Mouse (Mus musculus): ENCODE measurements around the gene Myh11. TPM values are rescaled to one million over a fixed set of nuclear protein-coding genes. Genes with fewer than 3 reads are reported as not detected.

The Myh11 gene
- polyA plus RNA-seq, 1 experiment from 2014 or later, result 0.08 TPM

DNA sequence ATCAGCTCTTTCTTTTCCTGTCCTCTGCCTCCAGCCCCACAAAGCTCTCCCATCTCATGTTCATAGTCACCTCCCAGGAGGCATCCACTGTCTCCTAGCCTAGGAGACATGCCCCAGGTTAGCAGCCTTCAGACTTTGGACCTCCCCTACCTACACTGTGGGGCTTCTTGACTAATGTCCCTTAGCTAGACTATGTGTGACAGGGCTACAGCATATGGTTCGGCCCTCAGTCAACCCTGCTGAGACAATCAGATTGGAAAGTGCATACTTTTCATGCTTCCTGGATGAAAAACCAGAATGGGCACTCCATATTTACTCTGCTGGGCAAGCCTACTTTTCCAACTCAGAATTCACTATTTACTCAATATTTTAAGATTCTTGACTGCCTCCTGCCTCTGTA is 28.8 kb downstream of the Myh11 start:
- ATAC-seq (ENCODE audit: insufficient number of reproducible peaks, low FRiP score, low TSS enrichment, low read depth), result no peak
- 88% methylated on average over 1 of the region's 1 CpGs for WGBS

DNA sequence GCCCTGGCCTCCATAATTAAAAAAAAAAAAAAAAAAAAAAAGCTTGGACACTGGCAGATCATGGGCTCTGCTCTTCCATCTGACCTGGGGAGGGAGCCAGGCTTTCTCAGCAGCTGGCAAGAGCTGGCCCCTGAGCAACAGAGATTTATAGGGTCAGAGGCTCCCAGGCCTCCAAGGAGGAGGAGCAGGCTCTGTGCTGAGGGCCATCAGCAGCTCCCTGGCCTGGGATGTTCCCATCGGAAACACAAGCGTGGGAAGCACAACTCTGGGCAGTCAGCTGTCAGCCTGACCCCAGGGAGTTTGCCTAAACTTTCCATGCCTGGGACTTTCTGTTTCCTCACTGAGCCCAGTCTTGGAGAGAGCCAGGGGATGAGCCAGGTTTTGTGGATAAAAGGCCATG is 32.3 kb downstream of the Myh11 start:
- H3K4me3 ChIP-seq (ENCODE audit: low read depth, low read length), result no peak overlapping the region
- H3K9me3 ChIP-seq (ENCODE audit: control insufficient read depth, low read length), result no peaks in the 10 kb centered on the region
- no peak overlapping the region for H3K27ac ChIP-seq (replicated peaks; ENCODE audit: low read depth, low read length)
- H3K27me3 ChIP-seq (ENCODE audit: control insufficient read depth, insufficient read depth, low read length), result no peaks in the 10 kb centered on the region
- H3K4me2 ChIP-seq (ENCODE audit: low read depth, severe bottlenecking), result no peak overlapping the region
- WGBS, result 13% methylated on average over 2 of the region's 2 CpGs
- ATAC-seq (ENCODE audit: insufficient number of reproducible peaks, low FRiP score, low TSS enrichment, low read depth) (no peak), DNase-seq (ENCODE audit: low spot score) (no peak)
- H3K4me1 ChIP-seq (ENCODE audit: control insufficient read depth, insufficient read depth, low read length), result no peaks in the 10 kb centered on the region
- no peaks in the 10 kb centered on the region for H3K36me3 ChIP-seq (ENCODE audit: control insufficient read depth, insufficient read depth, low read length)
- no peak overlapping the region for H3K9ac ChIP-seq (ENCODE audit: low read length)

More for the DNA sequence above, 28.8 kb downstream of the Myh11 start:
- H3K4me3 ChIP-seq (ENCODE audit: low read depth, low read length), result no peak overlapping the region
- H3K9ac ChIP-seq (ENCODE audit: low read length), result no peak overlapping the region
- DNase-seq (ENCODE audit: low spot score), result no peak
- H3K4me2 ChIP-seq (ENCODE audit: low read depth, severe bottlenecking), result no peak overlapping the region
- no peaks in the 10 kb centered on the region for H3K4me1 ChIP-seq (ENCODE audit: control insufficient read depth, insufficient read depth, low read length)
- H3K9me3 ChIP-seq (ENCODE audit: control insufficient read depth, low read length), result no peaks in the 10 kb centered on the region
- no peaks in the 10 kb centered on the region for H3K36me3 ChIP-seq (ENCODE audit: control insufficient read depth, insufficient read depth, low read length)
- H3K27ac ChIP-seq (replicated peaks; ENCODE audit: low read depth, low read length), result no peak overlapping the region
- H3K27me3 ChIP-seq (ENCODE audit: control insufficient read depth, insufficient read depth, low read length), result no peaks in the 10 kb centered on the region

DNA sequence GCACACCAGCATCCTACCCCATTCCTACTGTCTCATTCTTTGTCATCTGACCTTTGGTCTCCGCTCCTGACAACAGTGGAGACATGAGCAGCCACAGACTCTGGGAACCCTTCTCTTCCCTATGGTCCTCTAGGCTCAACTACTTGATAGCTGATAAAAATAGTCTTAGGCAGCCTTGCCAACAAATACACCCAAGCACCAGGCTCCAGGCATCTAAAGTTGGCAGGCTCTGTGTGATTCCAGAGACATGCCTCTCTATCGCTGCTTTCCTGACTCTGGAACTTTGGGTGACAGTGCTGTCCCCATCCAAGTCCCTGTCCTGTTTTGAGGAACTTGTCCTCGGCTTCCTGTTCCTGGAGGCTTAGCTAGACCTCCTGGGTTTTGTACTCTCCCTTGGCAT is 37.6 kb downstream of the Myh11 start:
- WGBS, result 93% methylated on average over 3 of the region's 3 CpGs
- H3K4me2 ChIP-seq (ENCODE audit: low read depth, severe bottlenecking), result no peak overlapping the region
- no peak overlapping the region for H3K4me3 ChIP-seq (ENCODE audit: low read depth, low read length)

DNA sequence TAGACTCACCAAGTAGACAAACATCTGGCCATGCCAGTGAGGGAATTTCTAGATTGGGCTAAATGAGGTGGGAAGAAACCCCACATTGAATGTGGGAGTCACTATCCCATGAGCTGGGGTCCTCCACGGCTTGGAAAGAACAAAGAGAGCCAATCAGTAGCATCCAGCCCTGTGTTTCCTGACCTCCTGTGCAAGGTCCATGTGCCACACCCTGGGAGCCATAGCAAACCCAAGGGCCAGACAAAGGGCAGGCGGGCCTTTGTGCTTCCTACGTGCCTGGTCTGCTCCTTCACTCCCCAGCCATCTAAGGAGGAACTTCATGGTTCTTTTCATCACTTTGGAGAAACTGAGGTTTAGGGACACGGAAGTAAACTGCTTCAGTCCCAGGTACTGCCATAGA is 38.3 kb downstream of the Myh11 start:
- Histone ChIP-seq H3K9ac (ENCODE audit: low read length) (no peak overlapping the region), H3K4me1 (ENCODE audit: control insufficient read depth, insufficient read depth, low read length) (no peaks in the 10 kb centered on the region), H3K36me3 (ENCODE audit: control insufficient read depth, insufficient read depth, low read length) (no peaks in the 10 kb centered on the region), H3K27me3 (ENCODE audit: control insufficient read depth, insufficient read depth, low read length) (no peaks in the 10 kb centered on the region), H3K27ac (replicated peaks; ENCODE audit: low read depth, low read length) (no peak overlapping the region), H3K9me3 (ENCODE audit: control insufficient read depth, low read length) (no peaks in the 10 kb centered on the region), H3K4me2 (ENCODE audit: low read depth, severe bottlenecking) (no peak overlapping the region), H3K4me3 (ENCODE audit: low read depth, low read length) (no peak overlapping the region)
- DNase-seq (ENCODE audit: low spot score) (no peak), ATAC-seq (ENCODE audit: insufficient number of reproducible peaks, low FRiP score, low TSS enrichment, low read depth) (no peak)
- WGBS, result 89% methylated on average over 4 of the region's 4 CpGs

More for the DNA sequence above, 37.6 kb downstream of the Myh11 start:
- Histone ChIP-seq H3K4me1 (ENCODE audit: control insufficient read depth, insufficient read depth, low read length) (no peaks in the 10 kb centered on the region), H3K27ac (replicated peaks; ENCODE audit: low read depth, low read length) (no peak overlapping the region), H3K27me3 (ENCODE audit: control insufficient read depth, insufficient read depth, low read length) (no peaks in the 10 kb centered on the region), H3K9ac (ENCODE audit: low read length) (no peak overlapping the region), H3K9me3 (ENCODE audit: control insufficient read depth, low read length) (no peaks in the 10 kb centered on the region), H3K36me3 (ENCODE audit: control insufficient read depth, insufficient read depth, low read length) (no peaks in the 10 kb centered on the region)
- ATAC-seq (ENCODE audit: insufficient number of reproducible peaks, low FRiP score, low TSS enrichment, low read depth), result no peak
- no peak for DNase-seq (ENCODE audit: low spot score)

DNA sequence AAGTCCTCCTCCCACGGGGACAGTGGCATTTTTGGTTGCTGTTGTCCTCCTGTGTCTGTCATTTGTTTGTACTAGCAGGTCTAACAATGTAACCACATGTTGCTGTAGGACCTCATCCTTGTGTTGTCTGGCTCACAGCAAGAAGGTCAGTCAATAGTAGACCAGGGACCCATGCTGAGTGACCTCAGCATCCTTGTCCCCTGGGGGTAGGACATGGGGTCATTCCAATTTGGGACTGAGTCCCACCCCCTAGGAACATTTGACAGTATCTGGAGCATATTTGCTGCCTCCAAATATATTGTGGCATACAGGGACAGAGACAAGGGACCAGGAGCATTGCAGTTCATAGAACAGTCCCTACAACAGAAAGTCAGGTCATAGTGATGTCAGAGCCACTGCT is 41.3 kb downstream of the Myh11 start:
- Histone ChIP-seq H3K27me3 (ENCODE audit: control insufficient read depth, insufficient read depth, low read length) (no peaks in the 10 kb centered on the region), H3K9ac (ENCODE audit: low read length) (no peak overlapping the region), H3K4me3 (ENCODE audit: low read depth, low read length) (no peak overlapping the region), H3K9me3 (ENCODE audit: control insufficient read depth, low read length) (no peaks in the 10 kb centered on the region), H3K4me1 (ENCODE audit: control insufficient read depth, insufficient read depth, low read length) (no peaks in the 10 kb centered on the region), H3K4me2 (ENCODE audit: low read depth, severe bottlenecking) (no peak overlapping the region), H3K36me3 (ENCODE audit: control insufficient read depth, insufficient read depth, low read length) (no peaks in the 10 kb centered on the region), H3K27ac (replicated peaks; ENCODE audit: low read depth, low read length) (no peak overlapping the region)
- DNase-seq (ENCODE audit: low spot score), result no peak
- 71% methylated on average over 1 of the region's 1 CpGs for WGBS
- ATAC-seq (ENCODE audit: insufficient number of reproducible peaks, low FRiP score, low TSS enrichment, low read depth), result no peak

DNA sequence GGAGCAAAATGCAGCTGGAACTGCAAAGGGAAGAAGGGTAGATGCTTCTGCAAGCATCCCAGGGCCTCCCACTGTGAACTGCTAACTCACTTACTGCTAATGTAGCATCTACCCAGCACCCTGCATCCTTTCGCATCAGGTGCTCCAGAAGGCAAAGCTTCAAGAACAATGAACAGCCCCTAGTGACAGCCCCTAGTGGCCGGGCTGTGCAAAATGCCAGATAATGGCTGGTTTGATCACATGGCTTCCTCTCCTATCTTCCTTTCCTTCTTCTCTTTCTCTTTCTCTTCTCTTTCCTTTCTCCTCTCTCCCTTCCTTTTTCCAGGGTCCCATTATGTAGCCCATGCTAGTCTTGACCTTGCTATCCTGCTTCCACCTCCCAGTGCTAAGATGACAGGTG is 48.6 kb downstream of the Myh11 start:
- Histone ChIP-seq H3K9me3 (ENCODE audit: control insufficient read depth, low read length) (no peaks in the 10 kb centered on the region), H3K27me3 (ENCODE audit: control insufficient read depth, insufficient read depth, low read length) (no peaks in the 10 kb centered on the region), H3K36me3 (ENCODE audit: control insufficient read depth, insufficient read depth, low read length) (no peaks in the 10 kb centered on the region), H3K4me2 (ENCODE audit: low read depth, severe bottlenecking) (no peak overlapping the region), H3K9ac (ENCODE audit: low read length) (no peak overlapping the region), H3K4me3 (ENCODE audit: low read depth, low read length) (no peak overlapping the region), H3K4me1 (ENCODE audit: control insufficient read depth, insufficient read depth, low read length) (no peaks in the 10 kb centered on the region), H3K27ac (replicated peaks; ENCODE audit: low read depth, low read length) (no peak overlapping the region)
- DNase-seq (ENCODE audit: low spot score), result no peak
- WGBS, result 18% methylated on average over 2 of the region's 2 CpGs
- no peak for ATAC-seq (ENCODE audit: insufficient number of reproducible peaks, low FRiP score, low TSS enrichment, low read depth)

DNA sequence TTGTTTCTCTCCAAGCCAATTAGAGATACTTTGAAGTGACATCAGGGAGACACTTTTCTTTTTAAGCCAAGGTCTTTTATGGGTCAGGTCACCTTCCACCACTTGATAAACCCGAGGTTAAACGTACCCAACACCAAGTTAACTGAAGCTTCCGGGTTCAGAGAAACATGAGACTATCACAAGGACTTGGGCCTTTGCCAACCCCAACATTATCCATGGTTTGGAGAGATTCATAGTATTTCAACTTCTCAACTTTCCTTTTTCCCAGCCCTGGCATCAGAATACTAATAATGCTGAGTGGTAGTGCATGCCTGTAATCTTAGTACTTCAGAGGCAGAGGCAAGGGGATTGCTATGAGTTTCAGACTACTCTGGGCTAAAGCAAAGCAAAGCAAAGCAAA is 49.1 kb downstream of the Myh11 start:
- DNase-seq (ENCODE audit: low spot score), result no peak
- no peaks in the 10 kb centered on the region for H3K27me3 ChIP-seq (ENCODE audit: control insufficient read depth, insufficient read depth, low read length)

GRCm38 (mm10) chr16:14237100-14237723 is 54.0 kb downstream of the Myh11 start:
- H3K4me2 ChIP-seq (ENCODE audit: low read depth, severe bottlenecking), result no peak overlapping the region
- ATAC-seq (ENCODE audit: insufficient number of reproducible peaks, low FRiP score, low TSS enrichment, low read depth), result no peak
- no peak overlapping the region for H3K4me3 ChIP-seq (ENCODE audit: low read depth, low read length)
- H3K36me3 ChIP-seq (ENCODE audit: control insufficient read depth, insufficient read depth, low read length), result no peaks in the 10 kb centered on the region
- H3K9me3 ChIP-seq (ENCODE audit: control insufficient read depth, low read length), result no peaks in the 10 kb centered on the region
- no peak overlapping the region; the same call in 1 of the 2 replicates for H3K9ac ChIP-seq (ENCODE audit: low read length)
- H3K4me1 ChIP-seq (ENCODE audit: control insufficient read depth, insufficient read depth, low read length), result no peaks in the 10 kb centered on the region
- H3K27ac ChIP-seq (replicated peaks; ENCODE audit: low read depth, low read length), result no peak overlapping the region
- H3K27me3 ChIP-seq (ENCODE audit: control insufficient read depth, insufficient read depth, low read length), result no peaks in the 10 kb centered on the region
- WGBS, result 27% methylated on average over 6 of the region's 6 CpGs
- peak; percentile 90 for DNase-seq (ENCODE audit: low spot score)

More for the DNA sequence above, 49.1 kb downstream of the Myh11 start:
- Histone ChIP-seq H3K4me2 (ENCODE audit: low read depth, severe bottlenecking) (no peak overlapping the region), H3K4me1 (ENCODE audit: control insufficient read depth, insufficient read depth, low read length) (no peaks in the 10 kb centered on the region), H3K4me3 (ENCODE audit: low read depth, low read length) (no peak overlapping the region), H3K36me3 (ENCODE audit: control insufficient read depth, insufficient read depth, low read length) (no peaks in the 10 kb centered on the region), H3K9ac (ENCODE audit: low read length) (no peak overlapping the region), H3K27ac (replicated peaks; ENCODE audit: low read depth, low read length) (no peak overlapping the region), H3K9me3 (ENCODE audit: control insufficient read depth, low read length) (no peaks in the 10 kb centered on the region)
- 86% methylated on average over 3 of the region's 3 CpGs for WGBS
- no peak for ATAC-seq (ENCODE audit: insufficient number of reproducible peaks, low FRiP score, low TSS enrichment, low read depth)

GRCm38 (mm10) chr16:14215156-14215555 is 76.0 kb downstream of the Myh11 start:
- 93% methylated on average over 3 of the region's 3 CpGs for WGBS
- no peak for DNase-seq (ENCODE audit: low spot score)
- Histone ChIP-seq H3K27ac (replicated peaks; ENCODE audit: low read depth, low read length) (no peak overlapping the region), H3K36me3 (ENCODE audit: control insufficient read depth, insufficient read depth, low read length) (no peaks in the 10 kb centered on the region), H3K9me3 (ENCODE audit: control insufficient read depth, low read length) (no peaks in the 10 kb centered on the region), H3K27me3 (ENCODE audit: control insufficient read depth, insufficient read depth, low read length) (no peaks in the 10 kb centered on the region), H3K9ac (ENCODE audit: low read length) (no peak overlapping the region), H3K4me3 (ENCODE audit: low read depth, low read length) (no peak overlapping the region), H3K4me2 (ENCODE audit: low read depth, severe bottlenecking) (no peak overlapping the region), H3K4me1 (ENCODE audit: control insufficient read depth, insufficient read depth, low read length) (no peaks in the 10 kb centered on the region)
- no peak for ATAC-seq (ENCODE audit: insufficient number of reproducible peaks, low FRiP score, low TSS enrichment, low read depth)
